Mouse (Mus musculus) cerebellum, adult 11-12 months (tissue): ENCODE data around the gene Kdm6b.

Experiments used
- DNase-seq: peaks from one replicate; pipeline ENCODE4 v3.0.0; 2022

Gene Kdm6b

DNA sequence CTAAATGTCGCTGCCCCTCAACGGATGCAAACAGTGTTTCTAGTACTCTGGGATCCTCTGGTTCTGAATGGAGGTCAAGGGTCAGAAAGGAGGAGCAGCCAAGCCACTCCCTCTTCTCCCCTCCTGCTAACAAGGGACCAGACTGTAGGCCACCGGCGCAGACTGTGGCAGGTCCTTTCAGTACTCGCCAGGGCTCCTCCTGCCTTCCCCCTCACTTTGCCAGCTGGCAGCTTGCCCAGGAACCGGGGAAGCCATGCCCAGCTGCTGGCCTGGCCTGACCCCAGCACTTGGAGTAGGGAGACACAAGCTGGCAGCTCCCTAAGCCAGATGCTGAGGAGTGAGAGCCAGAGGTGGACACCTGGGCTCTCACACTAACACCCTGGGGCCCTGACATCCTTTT lies 48.6 kb downstream of the Kdm6b start:
- DNase-seq, result peak; percentile 93

DNA sequence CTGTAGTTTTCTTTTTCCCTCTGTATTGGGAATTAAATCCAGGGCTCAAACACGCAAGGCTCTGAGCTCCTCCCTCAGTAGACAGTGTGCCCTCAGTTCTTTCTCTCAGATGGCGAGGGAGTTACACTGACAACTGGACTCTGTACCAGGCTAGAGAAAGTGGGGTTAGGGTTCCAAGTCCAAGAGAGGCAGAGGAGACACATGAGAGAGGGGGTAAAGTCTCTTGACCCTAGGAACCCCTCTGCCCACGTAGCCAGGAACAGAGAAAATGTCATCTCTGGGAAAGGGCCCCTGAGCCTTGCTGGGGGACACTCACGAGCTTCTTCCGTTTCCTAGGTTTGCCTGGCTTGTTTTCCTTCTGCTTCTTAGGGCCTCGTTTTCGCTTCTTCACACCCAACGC lies 49.1 kb downstream of the Kdm6b start:
- DNase-seq, result no peak

DNA sequence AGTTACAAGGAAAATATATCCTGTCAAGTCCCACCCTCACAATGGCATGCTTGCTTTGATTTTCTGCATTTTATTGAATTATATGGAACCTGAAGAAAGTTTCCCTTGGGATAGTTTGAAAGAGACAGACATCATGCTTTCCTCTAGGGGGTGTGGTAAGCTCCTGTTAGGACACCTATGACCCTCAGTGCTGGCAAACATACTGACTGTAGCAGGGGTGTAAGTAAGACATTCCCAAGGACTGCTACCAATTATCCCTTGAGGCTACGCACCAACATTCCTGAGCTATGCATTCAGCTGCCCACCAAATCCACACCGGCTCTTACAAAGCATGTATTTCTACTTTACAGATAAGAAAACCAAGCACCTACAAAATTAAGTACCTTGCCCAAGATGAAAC lies 51.0 kb downstream of the Kdm6b start:
- no peak for DNase-seq

DNA sequence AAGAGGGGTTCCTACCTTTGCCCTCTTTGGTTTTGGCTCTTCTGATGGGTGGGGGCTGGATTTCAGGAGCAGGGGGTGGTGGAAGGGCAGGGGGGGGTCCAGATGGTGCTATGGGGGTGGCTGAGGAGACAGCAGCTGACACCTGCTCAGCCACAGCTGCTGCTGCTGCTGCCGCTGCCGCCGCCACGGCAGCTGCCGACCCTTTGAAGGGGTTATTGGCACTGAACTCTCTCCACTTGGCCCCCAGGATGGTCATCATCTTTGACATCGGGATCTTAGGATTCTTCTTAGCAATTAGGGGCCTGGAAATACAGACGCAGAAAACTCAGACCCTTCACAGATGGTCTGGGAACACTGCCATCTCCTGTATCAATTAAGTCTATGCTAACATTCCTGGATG lies 51.5 kb downstream of the Kdm6b start:
- DNase-seq, result no peak

DNA sequence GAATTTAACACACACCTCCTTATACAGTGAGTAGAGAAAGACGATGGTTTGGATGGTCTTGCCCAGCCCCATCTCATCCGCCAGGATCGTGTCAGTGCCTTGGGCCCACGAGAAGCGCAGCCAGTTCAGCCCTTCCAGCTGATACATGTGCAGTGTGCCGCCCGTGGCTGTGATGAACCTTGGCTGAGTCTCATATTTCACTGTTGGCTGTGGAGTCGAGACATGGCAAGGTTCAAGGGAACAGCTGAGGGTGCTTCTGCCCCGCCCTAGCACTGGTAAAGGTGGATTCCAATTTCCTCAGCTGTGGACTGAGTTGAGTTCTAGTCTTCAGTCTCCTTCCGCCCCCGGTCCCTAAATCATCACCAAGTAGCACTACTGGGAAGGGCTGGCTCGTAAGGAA lies 55.8 kb downstream of the Kdm6b start:
- no peak for DNase-seq

DNA sequence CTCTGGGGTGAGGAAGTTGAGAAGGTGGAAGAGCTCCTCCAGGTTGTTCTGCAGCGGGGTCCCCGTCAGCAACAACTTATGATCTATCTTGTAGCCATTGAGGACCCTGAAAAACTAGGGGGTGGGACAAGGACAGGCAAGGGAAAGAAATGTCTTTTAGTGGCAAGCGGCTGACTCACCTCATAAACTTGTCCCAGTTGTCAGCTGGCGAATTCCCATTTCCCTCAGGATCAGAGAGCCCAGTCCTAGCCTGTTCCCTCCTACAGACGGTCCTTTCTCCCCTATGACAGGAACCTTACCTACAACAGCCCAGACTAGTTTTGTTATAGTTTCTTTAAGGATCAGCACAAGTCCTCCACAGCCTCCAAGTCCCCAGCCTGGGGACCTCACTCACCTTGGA lies 56.9 kb downstream of the Kdm6b start:
- DNase-seq, result no peak
